In the genomic region with DNA sequence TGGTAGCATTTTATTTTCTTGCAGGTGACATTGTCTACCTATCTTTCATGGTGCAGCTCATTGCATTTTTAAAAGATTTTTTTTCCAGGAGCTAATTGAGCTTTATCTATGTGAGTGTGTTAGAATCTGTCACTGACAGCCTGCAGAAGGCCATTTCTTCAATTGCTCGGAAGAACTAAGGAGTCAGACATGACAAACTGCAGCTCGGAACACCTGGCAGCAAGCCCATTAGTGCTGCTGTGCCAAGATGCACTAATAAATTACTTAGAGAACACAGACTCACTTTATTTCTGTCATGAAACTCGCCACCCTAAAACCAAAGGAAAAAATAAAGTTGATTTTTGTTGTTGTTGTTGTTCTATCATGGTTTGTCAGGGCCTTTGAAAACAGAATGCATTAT, we compare ENCODE assay signal across 8 mouse cellular contexts.
DNase-seq lines count a peak whose midpoint lies in the region; ATAC-seq lines count a peak whose summit lies in the region.

No protein-coding gene starts in this region.

- no peak for DNase-seq in hindbrain, embryonic 10.5 days (ENCODE audit: low spot score)
- DNase-seq in NIH3T3 (ENCODE audit: low read depth): peak; percentile 78
- DNase-seq in adrenal gland, postnatal 36 days: peak; percentile 89 to 92
- peak; percentile 92 for DNase-seq in kidney, postnatal 10 days
- peak; percentile 68 for DNase-seq in testis, postnatal 10 days (ENCODE audit: low spot score)
- DNase-seq in spleen, adult 12 weeks (ENCODE audit: low spot score): no peak

- H3K9ac ChIP-seq in hindbrain, embryonic 15.5 days: no peak overlapping the region

- H3K36me3 ChIP-seq in hindbrain, embryonic 15.5 days: no peaks in the 10 kb centered on the region
- no peaks in the 10 kb centered on the region for H3K36me3 ChIP-seq in hindbrain, embryonic 10.5 days

- no peak overlapping the region for H3K4me3 ChIP-seq in hindbrain, embryonic 15.5 days
- H3K4me3 ChIP-seq in hindbrain, embryonic 10.5 days: no peak overlapping the region

- H3K9me3 ChIP-seq in hindbrain, embryonic 15.5 days: no peaks in the 10 kb centered on the region
- H3K9me3 ChIP-seq in hindbrain, embryonic 10.5 days: no peaks in the 10 kb centered on the region

- no peak overlapping the region for H3K27ac ChIP-seq in hindbrain, embryonic 15.5 days (replicated peaks)
- H3K27ac ChIP-seq in hindbrain, embryonic 10.5 days: no peak overlapping the region

- WGBS in hindbrain, embryonic 15.5 days: 41% methylated on average over 3 of the region's 3 CpGs
- WGBS in hindbrain, embryonic 10.5 days: 90% methylated on average over 3 of the region's 3 CpGs

- 0 out of 2 replicates have a peak, but pooled peaks have one; percentile 19 for ATAC-seq in hindbrain, embryonic 15.5 days (ENCODE audit: low FRiP score, low read depth)
- no peak for ATAC-seq in megakaryocyte-erythroid progenitor cell, adult 5-6 weeks (replicated peaks; ENCODE audit: low FRiP score, low TSS enrichment, poor library complexity, severe bottlenecking)

- no peaks in the 10 kb centered on the region for H3K27me3 ChIP-seq in hindbrain, embryonic 15.5 days
- no peaks in the 10 kb centered on the region for H3K27me3 ChIP-seq in hindbrain, embryonic 10.5 days (ENCODE audit: insufficient read depth, poor library complexity, severe bottlenecking)

- H3K4me2 ChIP-seq in hindbrain, embryonic 15.5 days: no peak overlapping the region

- 0 out of 2 replicates have a peak, but pooled peaks cover 3% of the 10 kb centered on the region for H3K4me1 ChIP-seq in hindbrain, embryonic 15.5 days (replicated peaks)
- H3K4me1 ChIP-seq in hindbrain, embryonic 10.5 days (replicated peaks): no peaks in the 10 kb centered on the region

Comparison
In these comparisons a context has a peak if more than half of its experiments do, and no peak if none do; other contexts are left out.
1. DNase-seq: peak in NIH3T3 (single experiment), adrenal gland, postnatal 36 days (2 of 2), kidney, postnatal 10 days (single experiment) and testis, postnatal 10 days (single experiment); none in hindbrain, embryonic 10.5 days (single experiment) and spleen, adult 12 weeks (single experiment).